Mouse (Mus musculus) embryo, embryonic 10 days (tissue): ENCODE measurements around the gene Lhfpl5.

Experiments used
- DNase-seq: peaks from one replicate; pipeline ENCODE4 v3.0.0-alpha.2; 2015; ENCODE audit warnings: low spot score

The Lhfpl5 gene

DNA sequence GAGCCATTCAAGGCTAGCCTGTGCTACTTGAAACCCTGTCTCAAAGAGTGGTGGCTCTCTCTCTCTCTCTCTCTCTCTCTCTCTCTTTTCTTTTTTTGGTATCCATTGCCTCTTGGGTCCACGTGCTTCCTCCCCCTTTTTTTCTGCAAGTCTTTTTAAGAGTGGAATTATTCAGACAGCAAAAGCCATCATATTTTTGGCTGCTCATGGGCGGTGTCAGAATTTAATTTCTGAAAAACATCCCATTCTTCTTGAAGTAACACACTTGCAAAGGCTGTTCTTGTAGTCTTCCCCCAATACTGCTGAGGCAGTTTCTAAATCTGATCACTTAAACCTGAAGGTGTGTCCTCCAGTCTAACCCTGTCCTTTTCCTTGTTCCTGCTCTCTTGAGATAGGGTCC is 51.5 kb downstream of the Lhfpl5 start:
- no peak for DNase-seq

DNA sequence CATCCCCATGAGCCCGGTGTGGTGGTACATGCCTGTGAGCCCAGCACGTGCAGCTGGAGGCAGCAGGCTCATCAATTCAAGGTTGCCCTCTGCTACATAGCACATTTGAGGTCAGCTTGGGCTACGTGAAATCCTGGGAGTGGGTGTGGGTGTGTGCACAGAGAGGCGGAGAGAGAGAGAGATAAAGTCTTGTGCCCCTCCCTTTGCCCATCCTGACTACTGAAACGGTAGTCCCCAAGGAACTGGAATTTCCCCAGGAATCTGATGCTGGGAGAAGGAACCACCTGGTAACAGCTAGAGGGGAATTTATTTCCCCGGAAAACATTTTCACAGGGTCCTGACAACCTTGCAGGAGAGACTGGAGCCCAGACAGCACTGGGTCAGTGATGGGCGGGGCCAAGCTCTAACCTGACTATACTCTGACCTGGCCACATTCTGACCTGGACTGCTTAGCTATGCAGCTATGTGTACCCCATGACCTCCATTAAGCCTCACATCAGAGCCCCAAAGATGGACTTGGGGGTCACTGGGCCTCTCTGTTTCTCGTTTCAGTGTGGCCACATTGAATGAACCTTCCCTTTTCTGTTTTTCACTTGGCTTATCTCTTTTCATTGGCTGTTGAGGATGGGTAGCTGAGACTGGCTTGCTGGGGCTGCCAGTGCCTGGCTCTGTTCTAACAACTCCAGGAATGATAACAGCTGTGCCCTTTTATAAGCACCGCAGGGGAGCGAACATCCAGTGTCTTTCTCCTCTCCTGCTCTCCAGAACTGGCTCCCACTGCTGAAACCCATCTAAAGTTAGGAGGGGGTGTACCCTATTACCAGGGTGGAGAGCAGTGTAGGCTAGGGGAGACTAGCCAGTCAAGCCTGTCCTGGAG is 53.0 kb downstream of the Lhfpl5 start:
- DNase-seq = no peak

DNA sequence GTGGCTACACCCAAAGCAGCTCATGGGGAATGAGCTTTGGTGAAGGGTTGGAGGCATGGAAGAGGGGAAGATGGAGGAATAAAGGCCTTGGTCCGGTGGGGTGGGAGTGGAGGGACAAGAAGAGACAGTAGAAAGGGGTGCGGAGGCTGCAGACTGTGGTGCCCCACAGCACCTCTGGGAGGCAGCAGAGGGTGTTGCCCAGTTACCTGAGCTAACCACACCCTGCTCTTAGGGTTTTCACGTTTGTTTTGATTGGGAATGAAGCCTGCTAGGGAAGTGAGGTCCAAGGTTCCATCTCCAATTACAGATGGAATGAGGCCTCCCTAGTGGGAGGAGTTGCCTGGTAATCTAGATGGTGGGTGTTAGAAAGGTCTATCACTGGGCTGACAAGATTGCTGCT is 53.7 kb downstream of the Lhfpl5 start:
- no peak for DNase-seq
